Mouse (Mus musculus): ENCODE measurements around the gene Cd46. TPM values are rescaled to one million over a fixed set of nuclear protein-coding genes. Genes with fewer than 3 reads are reported as not detected.

Cd46 gene
- 0.81 and 1.1 TPM in 2 replicates for polyA plus RNA-seq (2015; fragmentation: Nextera tagmentation; extraction: Ambion mirVana)

GRCm38 (mm10) chr1:195092220-195092720 lies at the start of gene Cd46:
TSS of gene Cd46 (minus strand) at chr1:195092249.
- Histone ChIP-seq H3K4me2 (peak within 1 kb of the TSS; percentile 63), H3K9ac (no peak within 1 kb of the TSS), H3K27me3 (replicated peaks) (no peaks in the 10 kb centered on the region), H3K36me3 (0 out of 2 replicates have a peak, but pooled peaks cover under 1% of the 10 kb centered on the region), H3K4me1 (peaks cover 7% of the 10 kb centered on the region; the same call in 1 of the 2 replicates), H3K4me3 (replicated peaks) (peak within 1 kb of the TSS; percentile 47), H3K27ac (peak within 1 kb of the TSS; percentile 61; the same call in 1 of the 2 replicates), H3K9me3 (no peaks in the 10 kb centered on the region)
- peak; percentile 98 for ATAC-seq (ENCODE audit: insufficient read depth, low FRiP score, low read depth)
- WGBS: 3% methylated on average over 14 of the region's 14 CpGs

GRCm38 (mm10) chr1:195132070-195132469 lies 40.0 kb upstream of the Cd46 start:
- Histone ChIP-seq H3K9me3 (no peaks in the 10 kb centered on the region), H3K36me3 (peaks cover 4% of the 10 kb centered on the region; the same call in 1 of the 2 replicates), H3K4me3 (replicated peaks) (peak overlapping the region; percentile 67; the same call in 1 of the 2 replicates), H3K4me2 (peak overlapping the region; percentile 54), H3K4me1 (no peaks in the 10 kb centered on the region), H3K27ac (peak overlapping the region; percentile 97; the same call in 1 of the 2 replicates), H3K9ac (no peak overlapping the region), H3K27me3 (replicated peaks) (no peaks in the 10 kb centered on the region)
- no peak for ATAC-seq (ENCODE audit: insufficient read depth, low FRiP score, low read depth)
- 35% methylated on average over 3 of the region's 3 CpGs for WGBS

- H3K9me3 ChIP-seq: no peaks in the 10 kb centered on the region
- H3K9ac ChIP-seq: no peak overlapping the region
- ATAC-seq (ENCODE audit: insufficient read depth, low FRiP score, low read depth): no peak
- H3K27ac ChIP-seq: peak overlapping the region; percentile 97
- peak overlapping the region; percentile 54 for H3K4me2 ChIP-seq
- H3K4me1 ChIP-seq: no peaks in the 10 kb centered on the region
- H3K36me3 ChIP-seq: peaks cover 4% of the 10 kb centered on the region; the same call in 1 of the 2 replicates
- H3K27me3 ChIP-seq (replicated peaks): no peaks in the 10 kb centered on the region
- WGBS: 23% methylated on average over 4 of the region's 4 CpGs
- peak overlapping the region; percentile 67 for H3K4me3 ChIP-seq (replicated peaks)
Observed at GRCm38 (mm10) chr1:195131675-195132015, 39.6 kb upstream of the Cd46 start.

- under 1% methylated on average over 31 of the region's 31 CpGs for WGBS
- ATAC-seq (ENCODE audit: insufficient read depth, low FRiP score, low read depth): peak; percentile 98
- no peaks in the 10 kb centered on the region for H3K9me3 ChIP-seq
- peak within 1 kb of the TSS; percentile 82 for H3K9ac ChIP-seq
- peak within 1 kb of the TSS; percentile 67 for H3K4me3 ChIP-seq (replicated peaks)
- peaks cover 4% of the 10 kb centered on the region; the same call in 1 of the 2 replicates for H3K36me3 ChIP-seq
- H3K27me3 ChIP-seq (replicated peaks): no peaks in the 10 kb centered on the region
- peak within 1 kb of the TSS; percentile 54 for H3K4me2 ChIP-seq
- H3K27ac ChIP-seq: peak within 1 kb of the TSS; percentile 97
- H3K4me1 ChIP-seq: no peaks in the 10 kb centered on the region
Observed at GRCm38 (mm10) chr1:195130953-195131674, 39.1 kb upstream of the Cd46 start, which contains the start of gene Cr1l. TSS of gene Cr1l (minus strand) at chr1:195131586.

- 12% methylated on average over 2 of the region's 2 CpGs for WGBS
- H3K4me3 ChIP-seq (replicated peaks): peak overlapping the region; percentile 67
- no peak for ATAC-seq (ENCODE audit: insufficient read depth, low FRiP score, low read depth)
- H3K9ac ChIP-seq: peak overlapping the region; percentile 82; the same call in 1 of the 2 replicates
- H3K4me1 ChIP-seq: no peaks in the 10 kb centered on the region
- no peak overlapping the region; the same call in 1 of the 2 replicates for H3K27ac ChIP-seq
- peak overlapping the region; percentile 54 for H3K4me2 ChIP-seq
- peaks cover 4% of the 10 kb centered on the region; the same call in 1 of the 2 replicates for H3K36me3 ChIP-seq
- no peaks in the 10 kb centered on the region for H3K27me3 ChIP-seq (replicated peaks)
- H3K9me3 ChIP-seq: no peaks in the 10 kb centered on the region
Observed at GRCm38 (mm10) chr1:195130479-195130878, 38.4 kb upstream of the Cd46 start.

GRCm38 (mm10) chr1:195129867-195130266 lies 37.8 kb upstream of the Cd46 start:
- H3K36me3 ChIP-seq: peaks cover 4% of the 10 kb centered on the region; the same call in 1 of the 2 replicates
- H3K27me3 ChIP-seq (replicated peaks): no peaks in the 10 kb centered on the region
- peak overlapping the region; percentile 25; the same call in 1 of the 2 replicates for H3K4me2 ChIP-seq
- H3K27ac ChIP-seq: no peak overlapping the region
- no peaks in the 10 kb centered on the region for H3K4me1 ChIP-seq
- no peak overlapping the region for H3K4me3 ChIP-seq (replicated peaks)
- WGBS: 77% methylated on average over 1 of the region's 1 CpGs
- no peaks in the 10 kb centered on the region for H3K9me3 ChIP-seq
- ATAC-seq (ENCODE audit: insufficient read depth, low FRiP score, low read depth): no peak
- no peak overlapping the region for H3K9ac ChIP-seq

- no peaks in the 10 kb centered on the region for H3K27me3 ChIP-seq (replicated peaks)
- H3K4me2 ChIP-seq: no peak overlapping the region
- 92% methylated on average over 1 of the region's 1 CpGs for WGBS
- no peak overlapping the region for H3K9ac ChIP-seq
- no peak overlapping the region for H3K4me3 ChIP-seq (replicated peaks)
- H3K27ac ChIP-seq: no peak overlapping the region
- no peaks in the 10 kb centered on the region for H3K4me1 ChIP-seq
- no peaks in the 10 kb centered on the region for H3K9me3 ChIP-seq
- peaks cover 14% of the 10 kb centered on the region for H3K36me3 ChIP-seq
- ATAC-seq (ENCODE audit: insufficient read depth, low FRiP score, low read depth): peak; percentile 92
Observed at GRCm38 (mm10) chr1:195114414-195114813, 22.4 kb upstream of the Cd46 start.

GRCm38 (mm10) chr1:195113621-195114020 lies 21.6 kb upstream of the Cd46 start:
- no peaks in the 10 kb centered on the region for H3K4me1 ChIP-seq
- H3K27ac ChIP-seq: no peak overlapping the region
- peaks cover 14% of the 10 kb centered on the region for H3K36me3 ChIP-seq
- ATAC-seq (ENCODE audit: insufficient read depth, low FRiP score, low read depth): peak; percentile 75; the same call in 1 of the 2 replicates
- no peak overlapping the region for H3K4me3 ChIP-seq (replicated peaks)
- no peaks in the 10 kb centered on the region for H3K9me3 ChIP-seq
- no peak overlapping the region for H3K9ac ChIP-seq
- H3K4me2 ChIP-seq: no peak overlapping the region
- no peaks in the 10 kb centered on the region for H3K27me3 ChIP-seq (replicated peaks)
- 79% methylated on average over 4 of the region's 4 CpGs for WGBS

- Histone ChIP-seq H3K4me3 (replicated peaks) (no peak overlapping the region), H3K9ac (no peak overlapping the region), H3K4me1 (no peaks in the 10 kb centered on the region), H3K27me3 (replicated peaks) (no peaks in the 10 kb centered on the region), H3K4me2 (no peak overlapping the region), H3K9me3 (no peaks in the 10 kb centered on the region), H3K27ac (no peak overlapping the region), H3K36me3 (peaks cover 25% of the 10 kb centered on the region; the same call in 1 of the 2 replicates)
- 38% methylated on average over 4 of the region's 4 CpGs for WGBS
- no peak for ATAC-seq (ENCODE audit: insufficient read depth, low FRiP score, low read depth)
Observed at GRCm38 (mm10) chr1:195100693-195101092, 8.6 kb upstream of the Cd46 start.

GRCm38 (mm10) chr1:195098004-195098403 lies 6.0 kb upstream of the Cd46 start:
- Histone ChIP-seq H3K4me3 (replicated peaks) (no peak overlapping the region), H3K27ac (no peak overlapping the region), H3K36me3 (peaks cover 18% of the 10 kb centered on the region; the same call in 1 of the 2 replicates), H3K9me3 (no peaks in the 10 kb centered on the region), H3K4me1 (no peaks in the 10 kb centered on the region), H3K9ac (no peak overlapping the region), H3K27me3 (replicated peaks) (no peaks in the 10 kb centered on the region), H3K4me2 (no peak overlapping the region)
- WGBS: 87% methylated on average over 1 of the region's 1 CpGs
- no peak for ATAC-seq (ENCODE audit: insufficient read depth, low FRiP score, low read depth)

- ATAC-seq (ENCODE audit: insufficient read depth, low FRiP score, low read depth): peak; percentile 95
- Histone ChIP-seq H3K4me1 (peaks cover 7% of the 10 kb centered on the region; the same call in 1 of the 2 replicates), H3K4me2 (peak overlapping the region; percentile 63), H3K9ac (no peak overlapping the region), H3K4me3 (replicated peaks) (peak overlapping the region; percentile 47), H3K27me3 (replicated peaks) (no peaks in the 10 kb centered on the region), H3K36me3 (no peaks in the 10 kb centered on the region), H3K27ac (peak overlapping the region; percentile 61; the same call in 1 of the 2 replicates), H3K9me3 (no peaks in the 10 kb centered on the region)
- 21% methylated on average over 11 of the region's 11 CpGs for WGBS
Observed at GRCm38 (mm10) chr1:195091699-195092219, 290 bp downstream of the Cd46 start.

- no peak overlapping the region for H3K4me2 ChIP-seq
- no peaks in the 10 kb centered on the region for H3K9me3 ChIP-seq
- H3K27me3 ChIP-seq (replicated peaks): no peaks in the 10 kb centered on the region
- H3K36me3 ChIP-seq: no peaks in the 10 kb centered on the region
- H3K9ac ChIP-seq: no peak overlapping the region
- ATAC-seq (ENCODE audit: insufficient read depth, low FRiP score, low read depth): no peak
- H3K4me3 ChIP-seq (replicated peaks): no peak overlapping the region
- H3K4me1 ChIP-seq: no peaks in the 10 kb centered on the region
- no peak overlapping the region for H3K27ac ChIP-seq
Observed at GRCm38 (mm10) chr1:195082142-195082541, 9.9 kb downstream of the Cd46 start.
